Mouse (Mus musculus): ENCODE results near the gene Amph. TPM values are rescaled to one million over a fixed set of nuclear protein-coding genes. Genes with fewer than 3 reads are reported as not detected.
A peak's percentile ranks its signal among the peaks of the same experiment; 100 is the strongest.

Amph gene
- polyA plus RNA-seq, 1 experiment from 2014 or later: 11.6 TPM

- H3K27ac ChIP-seq (ENCODE audit: low read depth, low read length): no peak overlapping the region
- H3K27me3 ChIP-seq (ENCODE audit: control insufficient read depth, insufficient read depth, low read length): no peaks in the 10 kb centered on the region
- H3K4me3 ChIP-seq (ENCODE audit: low read depth, low read length): no peak overlapping the region
- H3K9ac ChIP-seq (ENCODE audit: low read length): no peak overlapping the region
- ATAC-seq (ENCODE audit: low FRiP score) (no peak), DNase-seq (ENCODE audit: low spot score, missing footprints) (no peak)
- H3K4me1 ChIP-seq (ENCODE audit: control insufficient read depth, insufficient read depth, low read length): no peaks in the 10 kb centered on the region
- no peaks in the 10 kb centered on the region for H3K36me3 ChIP-seq (ENCODE audit: control insufficient read depth, insufficient read depth, low read length)
- H3K4me2 ChIP-seq: no peak overlapping the region
- WGBS: 82% methylated on average over 3 of the region's 3 CpGs
- H3K9me3 ChIP-seq (ENCODE audit: control insufficient read depth, low read length): no peaks in the 10 kb centered on the region
Measured at GRCm38 (mm10) chr13:19143766-19144165, 195.8 kb downstream of the Amph start.

DNA sequence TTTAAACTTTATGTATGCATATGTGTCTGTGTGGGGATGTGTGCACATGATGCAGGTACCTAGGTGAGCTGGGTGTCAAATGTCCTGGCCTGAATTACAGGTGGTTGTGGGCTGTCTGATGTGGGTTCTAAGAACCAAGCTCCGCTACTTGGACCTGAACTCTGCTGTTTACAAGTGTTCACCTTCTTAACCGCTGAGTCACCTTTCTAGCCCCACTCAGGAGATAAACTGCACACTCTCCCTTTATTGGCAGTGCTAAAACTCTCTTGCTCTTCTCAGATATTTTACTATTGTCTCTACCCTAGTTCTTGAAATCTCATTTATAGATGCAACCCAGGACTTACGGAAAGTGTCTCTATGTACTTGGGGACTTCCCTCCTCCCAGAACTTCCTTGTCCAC, 199.5 kb downstream of the Amph start:
- H3K9ac ChIP-seq (ENCODE audit: low read length): no peak overlapping the region
- ATAC-seq (ENCODE audit: low FRiP score) (no peak), DNase-seq (ENCODE audit: low spot score, missing footprints) (no peak)
- no peak overlapping the region for H3K4me2 ChIP-seq
- H3K4me1 ChIP-seq (ENCODE audit: control insufficient read depth, insufficient read depth, low read length): no peaks in the 10 kb centered on the region
- no peaks in the 10 kb centered on the region for H3K36me3 ChIP-seq (ENCODE audit: control insufficient read depth, insufficient read depth, low read length)
- H3K27ac ChIP-seq (ENCODE audit: low read depth, low read length): no peak overlapping the region
- H3K9me3 ChIP-seq (ENCODE audit: control insufficient read depth, low read length): no peaks in the 10 kb centered on the region
- no peak overlapping the region for H3K4me3 ChIP-seq (ENCODE audit: low read depth, low read length)
- 93% methylated on average over 3 of the region's 3 CpGs for WGBS
- H3K27me3 ChIP-seq (ENCODE audit: control insufficient read depth, insufficient read depth, low read length): no peaks in the 10 kb centered on the region

- H3K27me3 ChIP-seq (ENCODE audit: control insufficient read depth, insufficient read depth, low read length): no peaks in the 10 kb centered on the region
- H3K9ac ChIP-seq (ENCODE audit: low read length): no peak overlapping the region
- 84% methylated on average over 8 of the region's 8 CpGs for WGBS
- H3K4me3 ChIP-seq (ENCODE audit: low read depth, low read length): no peak overlapping the region
- no peak overlapping the region for H3K27ac ChIP-seq (ENCODE audit: low read depth, low read length)
- no peak overlapping the region for H3K4me2 ChIP-seq
- DNase-seq (ENCODE audit: low spot score, missing footprints) (no peak), ATAC-seq (ENCODE audit: low FRiP score) (no peak)
- H3K36me3 ChIP-seq (ENCODE audit: control insufficient read depth, insufficient read depth, low read length): no peaks in the 10 kb centered on the region
- H3K4me1 ChIP-seq (ENCODE audit: control insufficient read depth, insufficient read depth, low read length): no peaks in the 10 kb centered on the region
- H3K9me3 ChIP-seq (ENCODE audit: control insufficient read depth, low read length): no peaks in the 10 kb centered on the region
Measured at GRCm38 (mm10) chr13:19149574-19149973, 201.6 kb downstream of the Amph start.

DNA sequence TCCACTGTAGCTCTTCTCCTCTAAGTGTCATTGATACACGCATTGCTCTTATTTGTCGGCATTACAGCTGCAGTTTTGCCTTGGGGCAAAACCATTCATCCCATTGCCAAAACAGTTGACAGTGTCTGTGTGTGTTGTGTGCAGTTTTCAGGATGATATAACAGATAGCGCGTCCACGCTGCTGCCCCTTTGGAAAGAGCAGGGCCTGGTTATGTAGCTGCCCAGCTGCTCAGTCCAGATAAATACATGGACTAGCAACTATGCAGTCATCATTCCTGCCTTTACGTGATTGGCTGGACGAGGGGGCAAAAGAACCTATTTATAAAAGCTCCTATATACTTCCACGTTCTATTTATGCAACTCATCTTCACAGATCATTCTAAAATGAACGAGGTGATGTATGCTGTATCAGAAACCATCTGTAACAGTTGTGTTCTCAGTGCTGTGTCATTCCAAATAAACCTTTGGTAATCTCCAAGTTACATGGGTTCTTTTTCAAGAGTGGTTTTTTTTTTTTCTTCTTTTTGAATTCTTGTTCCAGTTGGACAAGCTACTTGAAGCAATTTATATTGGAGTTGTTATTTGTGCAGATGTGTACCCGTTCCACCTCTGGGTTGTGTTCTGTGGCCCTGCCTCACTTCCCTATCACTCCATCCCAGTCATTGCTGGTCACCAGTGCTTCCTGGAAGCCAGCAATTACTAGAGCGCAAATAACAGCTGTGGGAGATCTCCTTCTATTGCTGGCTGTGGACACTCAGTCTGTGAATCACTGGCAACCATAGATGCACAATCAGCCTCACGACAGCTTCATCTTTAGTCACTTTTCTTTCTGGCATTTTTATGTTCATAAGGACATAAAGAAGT, 202.7 kb downstream of the Amph start:
- Histone ChIP-seq H3K4me2 (no peak overlapping the region), H3K27me3 (ENCODE audit: control insufficient read depth, insufficient read depth, low read length) (no peaks in the 10 kb centered on the region), H3K27ac (ENCODE audit: low read depth, low read length) (no peak overlapping the region), H3K36me3 (ENCODE audit: control insufficient read depth, insufficient read depth, low read length) (no peaks in the 10 kb centered on the region), H3K4me3 (ENCODE audit: low read depth, low read length) (no peak overlapping the region), H3K9ac (ENCODE audit: low read length) (no peak overlapping the region), H3K9me3 (ENCODE audit: control insufficient read depth, low read length) (no peaks in the 10 kb centered on the region), H3K4me1 (ENCODE audit: control insufficient read depth, insufficient read depth, low read length) (no peaks in the 10 kb centered on the region)
- ATAC-seq (ENCODE audit: low FRiP score) (no peak), DNase-seq (ENCODE audit: low spot score, missing footprints) (no peak)
- 93% methylated on average over 12 of the region's 12 CpGs for WGBS

- no peak overlapping the region for H3K27ac ChIP-seq (ENCODE audit: low read depth, low read length)
- no peaks in the 10 kb centered on the region for H3K9me3 ChIP-seq (ENCODE audit: control insufficient read depth, low read length)
- no peak for DNase-seq (ENCODE audit: low spot score, missing footprints)
- ATAC-seq (ENCODE audit: low FRiP score): no peak
- 90% methylated on average over 3 of the region's 3 CpGs for WGBS
- H3K4me2 ChIP-seq: no peak overlapping the region
- no peaks in the 10 kb centered on the region for H3K27me3 ChIP-seq (ENCODE audit: control insufficient read depth, insufficient read depth, low read length)
- no peak overlapping the region for H3K4me3 ChIP-seq (ENCODE audit: low read depth, low read length)
- no peak overlapping the region for H3K9ac ChIP-seq (ENCODE audit: low read length)
- no peaks in the 10 kb centered on the region for H3K36me3 ChIP-seq (ENCODE audit: control insufficient read depth, insufficient read depth, low read length)
- H3K4me1 ChIP-seq (ENCODE audit: control insufficient read depth, insufficient read depth, low read length): no peaks in the 10 kb centered on the region
Measured at GRCm38 (mm10) chr13:19152126-19152525, 204.1 kb downstream of the Amph start.

DNA sequence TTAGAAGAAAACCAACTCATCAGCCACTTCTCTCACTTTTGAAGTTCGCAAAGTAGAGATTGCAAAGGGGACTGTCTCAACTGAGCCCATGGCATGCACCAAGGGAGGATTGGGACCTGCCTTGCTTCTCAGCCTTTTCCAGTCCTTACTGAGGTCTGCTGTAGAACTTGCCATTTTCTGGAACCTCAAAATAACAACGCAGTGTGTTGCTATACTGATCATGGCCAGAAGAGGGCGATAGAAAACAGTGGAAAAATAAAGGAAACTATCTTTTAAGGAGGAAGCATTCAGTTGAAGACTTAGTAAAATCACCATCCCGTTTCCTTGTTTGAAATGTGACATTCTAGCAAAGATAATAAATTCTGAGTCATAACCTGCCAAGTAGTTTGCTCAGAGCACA, 210.5 kb downstream of the Amph start:
- peak; percentile 94 for DNase-seq (ENCODE audit: low spot score, missing footprints)
- WGBS: 34% methylated on average over 4 of the region's 4 CpGs
- no peak overlapping the region for H3K27ac ChIP-seq (ENCODE audit: low read depth, low read length)

DNA sequence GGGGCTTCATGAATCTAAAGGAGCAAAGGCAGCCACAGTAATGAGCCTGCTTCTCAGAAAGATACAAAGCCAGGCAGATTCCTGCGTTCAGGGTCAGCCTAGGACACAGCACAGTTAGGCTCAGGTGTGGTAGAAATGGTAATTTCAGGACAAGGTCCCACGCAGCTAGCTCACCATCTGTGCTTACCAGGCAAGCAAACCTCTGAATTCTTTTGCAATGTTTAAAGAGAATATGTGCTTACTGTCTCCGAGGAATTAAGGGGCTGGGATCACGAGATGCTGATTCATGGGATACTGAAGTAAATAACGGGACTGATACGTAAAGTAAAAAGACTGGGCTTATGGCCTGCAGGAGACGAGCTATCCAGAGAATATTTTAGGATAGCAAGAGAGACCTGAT, 212.6 kb downstream of the Amph start:
- ATAC-seq (ENCODE audit: low FRiP score): peak; percentile 68
- H3K36me3 ChIP-seq (ENCODE audit: control insufficient read depth, insufficient read depth, low read length): no peaks in the 10 kb centered on the region
- H3K9me3 ChIP-seq (ENCODE audit: control insufficient read depth, low read length): no peaks in the 10 kb centered on the region
- H3K4me1 ChIP-seq (ENCODE audit: control insufficient read depth, insufficient read depth, low read length): no peaks in the 10 kb centered on the region
- 79% methylated on average over 7 of the region's 7 CpGs for WGBS
- DNase-seq (ENCODE audit: low spot score, missing footprints): no peak
- no peak overlapping the region for H3K9ac ChIP-seq (ENCODE audit: low read length)
- no peaks in the 10 kb centered on the region for H3K27me3 ChIP-seq (ENCODE audit: control insufficient read depth, insufficient read depth, low read length)
- H3K4me3 ChIP-seq (ENCODE audit: low read depth, low read length): no peak overlapping the region
- no peak overlapping the region for H3K27ac ChIP-seq (ENCODE audit: low read depth, low read length)
- H3K4me2 ChIP-seq: no peak overlapping the region

More for the DNA sequence above, 210.5 kb downstream of the Amph start:
- H3K4me2 ChIP-seq: no peak overlapping the region
- no peaks in the 10 kb centered on the region for H3K27me3 ChIP-seq (ENCODE audit: control insufficient read depth, insufficient read depth, low read length)
- ATAC-seq (ENCODE audit: low FRiP score): 0 out of 2 replicates have a peak, but pooled peaks have one; percentile 23
- no peaks in the 10 kb centered on the region for H3K4me1 ChIP-seq (ENCODE audit: control insufficient read depth, insufficient read depth, low read length)
- H3K9me3 ChIP-seq (ENCODE audit: control insufficient read depth, low read length): no peaks in the 10 kb centered on the region
- H3K9ac ChIP-seq (ENCODE audit: low read length): no peak overlapping the region
- H3K4me3 ChIP-seq (ENCODE audit: low read depth, low read length): no peak overlapping the region
- H3K36me3 ChIP-seq (ENCODE audit: control insufficient read depth, insufficient read depth, low read length): no peaks in the 10 kb centered on the region

DNA sequence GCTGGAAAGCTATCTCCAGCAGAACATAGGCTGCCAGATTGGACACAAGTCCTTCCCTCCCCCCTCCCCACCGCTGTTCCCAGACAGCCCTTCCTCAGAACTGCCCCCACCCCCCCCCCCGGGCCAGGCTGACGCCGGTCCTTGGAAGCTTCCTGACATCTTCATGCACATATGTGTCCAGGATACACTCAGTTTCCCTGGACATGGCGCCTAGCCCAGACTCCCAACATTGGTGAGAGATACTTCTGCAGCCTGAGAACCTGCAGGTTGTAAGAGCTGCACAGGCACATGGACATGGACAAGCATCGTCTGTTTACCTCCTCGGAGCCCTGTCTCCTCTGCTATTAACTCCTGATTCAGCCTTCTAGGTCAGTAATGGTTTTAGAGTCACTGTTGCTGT, 213.1 kb downstream of the Amph start:
- WGBS: 69% methylated on average over 6 of the region's 7 CpGs
- Histone ChIP-seq H3K9me3 (ENCODE audit: control insufficient read depth, low read length) (no peaks in the 10 kb centered on the region), H3K4me2 (no peak overlapping the region), H3K4me3 (ENCODE audit: low read depth, low read length) (no peak overlapping the region), H3K4me1 (ENCODE audit: control insufficient read depth, insufficient read depth, low read length) (no peaks in the 10 kb centered on the region), H3K27ac (ENCODE audit: low read depth, low read length) (no peak overlapping the region; the same call in 1 of the 2 replicates), H3K9ac (ENCODE audit: low read length) (no peak overlapping the region), H3K27me3 (ENCODE audit: control insufficient read depth, insufficient read depth, low read length) (no peaks in the 10 kb centered on the region), H3K36me3 (ENCODE audit: control insufficient read depth, insufficient read depth, low read length) (no peaks in the 10 kb centered on the region)
- ATAC-seq (ENCODE audit: low FRiP score): peak; percentile 48; the same call in 1 of the 2 replicates
- DNase-seq (ENCODE audit: low spot score, missing footprints): peak; percentile 60

DNA sequence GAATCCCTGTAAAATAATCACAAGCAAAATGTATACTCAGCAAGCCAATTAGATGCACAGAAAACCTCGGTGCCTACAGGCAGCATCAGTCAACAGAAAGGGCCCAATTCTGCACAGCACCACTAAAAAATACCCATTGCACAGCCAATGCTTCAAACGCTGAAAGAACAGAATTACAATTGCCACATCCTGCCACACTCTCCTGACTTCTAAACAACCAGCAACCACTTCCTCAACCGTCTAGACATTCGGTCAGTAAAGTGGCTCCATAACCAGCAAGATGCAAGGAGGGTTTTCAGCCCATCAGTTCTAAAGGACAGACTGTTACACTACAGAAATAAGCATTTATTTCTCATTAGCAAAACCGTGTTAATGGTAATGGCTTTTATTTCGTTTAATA, 214.1 kb downstream of the Amph start:
- DNase-seq (ENCODE audit: low spot score, missing footprints): peak; percentile 49
- H3K4me3 ChIP-seq (ENCODE audit: low read depth, low read length): no peak overlapping the region
- no peak for ATAC-seq (ENCODE audit: low FRiP score)
- 85% methylated on average over 6 of the region's 6 CpGs for WGBS
- no peaks in the 10 kb centered on the region for H3K4me1 ChIP-seq (ENCODE audit: control insufficient read depth, insufficient read depth, low read length)
- H3K9me3 ChIP-seq (ENCODE audit: control insufficient read depth, low read length): no peaks in the 10 kb centered on the region
- H3K4me2 ChIP-seq: no peak overlapping the region
- H3K27me3 ChIP-seq (ENCODE audit: control insufficient read depth, insufficient read depth, low read length): no peaks in the 10 kb centered on the region
- H3K27ac ChIP-seq (ENCODE audit: low read depth, low read length): no peak overlapping the region
- H3K9ac ChIP-seq (ENCODE audit: low read length): no peak overlapping the region
- no peaks in the 10 kb centered on the region for H3K36me3 ChIP-seq (ENCODE audit: control insufficient read depth, insufficient read depth, low read length)
